Mouse (Mus musculus) embryonic fibroblast, embryonic 13.5 days (primary cell): ENCODE results near the gene Rheb.

Experiments
- CTCF ChIP-seq: IDR thresholded peaks from 2 replicates; pipeline ENCODE4 v1.5.1; 2011; ENCODE audit warnings: mild to moderate bottlenecking, control low read depth, low read length, moderate library complexity, borderline replicate concordance; ENCODE audit not compliant: insufficient read depth
- POLR2A ChIP-seq: IDR thresholded peaks from 2 replicates; pipeline ENCODE4 v1.6.1; 2011; ENCODE audit warnings: low read depth, mild to moderate bottlenecking, control low read depth, low read length, moderate library complexity

DNA sequence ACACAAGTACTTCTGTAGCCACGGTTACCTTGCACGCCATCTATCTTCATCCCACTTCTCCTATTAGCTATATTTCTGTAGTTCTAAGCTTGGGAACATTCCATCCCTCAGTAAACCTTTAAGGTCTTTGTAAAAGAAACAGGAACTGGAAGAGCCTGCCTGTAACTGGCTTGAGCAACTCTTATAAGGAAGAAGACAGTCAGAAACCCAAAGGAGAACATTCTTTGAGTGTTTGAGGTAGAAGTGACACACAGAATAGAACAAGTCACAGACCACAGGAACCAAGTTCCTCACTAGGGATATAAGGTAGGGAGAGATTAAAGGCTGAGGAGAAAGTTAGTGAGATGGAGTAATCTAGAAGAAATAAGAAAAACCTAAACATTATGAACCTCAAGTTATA lies 15.3 kb downstream of the Rheb start:
- TF ChIP-seq CTCF: no peak
- no peak for TF ChIP-seq POLR2A
